In the genomic region with DNA sequence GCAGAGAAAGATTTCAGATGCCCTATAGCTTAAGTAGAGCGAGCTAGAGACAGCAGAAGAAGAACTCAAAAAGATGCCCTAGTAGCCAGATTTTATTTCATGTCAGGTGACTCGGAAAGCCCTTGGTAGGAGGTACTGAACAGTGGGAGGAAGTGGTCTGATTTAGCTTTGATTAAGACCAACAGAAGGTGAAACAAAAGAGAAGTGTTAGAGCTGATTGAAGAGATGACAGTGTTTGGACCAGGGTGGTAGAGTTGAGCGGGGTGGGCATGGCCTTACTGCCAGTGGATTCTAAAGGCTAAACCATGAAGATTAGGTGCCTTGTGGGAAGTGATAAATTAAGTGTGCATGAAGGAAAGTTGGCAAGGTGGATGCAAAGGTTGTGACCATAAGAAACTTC, we compare ENCODE assay signal across 21 mouse cellular contexts.
DNase-seq lines count a peak whose midpoint lies in the region; ATAC-seq lines count a peak whose summit lies in the region.
"Had no signal": no experiment of that assay in that cellular context is flagged by ENCODE, and none has a peak within 500 bp of the region (broad histone marks: within the 10 kb centered on the region; RNA-seq: fewer than 3 reads in every experiment).

No protein-coding gene starts in this region.

- H3K27me3 ChIP-seq in hindbrain, embryonic 16.5 days (replicated peaks; ENCODE audit: control insufficient read depth, insufficient read depth, low read length): no peaks in the 10 kb centered on the region
- no peaks in the 10 kb centered on the region for H3K27me3 ChIP-seq in forebrain, embryonic 13.5 days

- H3K27ac ChIP-seq in hindbrain, embryonic 16.5 days (ENCODE audit: low read depth, low read length): no peak overlapping the region
- no peak overlapping the region for H3K27ac ChIP-seq in forebrain, embryonic 13.5 days
- H3K27ac ChIP-seq: hindbrain, embryonic 10.5 days; limb, embryonic 10.5 days; stomach, postnatal 0 days had no signal

- H3K4me1 ChIP-seq in hindbrain, embryonic 16.5 days (ENCODE audit: control insufficient read depth, insufficient read depth, low read depth, low read length): peaks cover 10% of the 10 kb centered on the region
- peaks cover 16% of the 10 kb centered on the region for H3K4me1 ChIP-seq in forebrain, embryonic 13.5 days

- peak; percentile 35 to 44 for DNase-seq in spleen, postnatal 36 days (ENCODE audit: low spot score in 2 of 2)
- no peak for DNase-seq in spleen, postnatal 10 days (ENCODE audit: low spot score in 2 of 2)
- peak; percentile 31 for DNase-seq in T-cell, adult 2 months (ENCODE audit: low spot score)
- DNase-seq in cerebellum, postnatal 4 days (ENCODE audit: low spot score in 2 of 2): no peak
- DNase-seq: adrenal gland, postnatal 36 days; cerebellum, adult 18-20 months; cerebellum, postnatal 25 days; gastrocnemius, postnatal 14 days; kidney, adult 2 months; kidney, postnatal 10 days; liver, postnatal 0 days; lung, postnatal 14 days; thymus, postnatal 14 days had no signal

- H3K4me3 ChIP-seq in hindbrain, embryonic 16.5 days (ENCODE audit: low read length): no peak overlapping the region
- H3K4me3 ChIP-seq in forebrain, embryonic 13.5 days: no peak overlapping the region
- H3K4me3 ChIP-seq: hindbrain, embryonic 10.5 days; limb, embryonic 10.5 days had no signal

- no peak overlapping the region for H3K4me2 ChIP-seq in hindbrain, embryonic 16.5 days (ENCODE audit: low read length)
- no peak overlapping the region for H3K4me2 ChIP-seq in forebrain, embryonic 13.5 days

- H3K9me3 ChIP-seq in hindbrain, embryonic 16.5 days (ENCODE audit: control insufficient read depth, low read length): no peaks in the 10 kb centered on the region
- no peaks in the 10 kb centered on the region for H3K9me3 ChIP-seq in forebrain, embryonic 13.5 days (replicated peaks)
- H3K9me3 ChIP-seq: G1E; hindbrain, embryonic 10.5 days; limb, embryonic 10.5 days had no signal

- ATAC-seq in megakaryocyte, adult 5-6 weeks (ENCODE audit: poor library complexity, severe bottlenecking): peak; percentile 37; the same call in 1 of the 2 replicates
- no peak for ATAC-seq in hindbrain, embryonic 16.5 days
- no peak for ATAC-seq in forebrain, embryonic 13.5 days
- ATAC-seq: forebrain, embryonic 14.5 days; liver, postnatal 0 days had no signal

- 85% methylated on average over 3 of the region's 3 CpGs for WGBS in hindbrain, embryonic 16.5 days
- 83% methylated on average over 3 of the region's 3 CpGs for WGBS in forebrain, embryonic 13.5 days

- H3K9ac ChIP-seq in hindbrain, embryonic 16.5 days (ENCODE audit: low read depth, low read length): no peak overlapping the region
- H3K9ac ChIP-seq in forebrain, embryonic 13.5 days: no peak overlapping the region
- H3K9ac ChIP-seq: liver, postnatal 0 days had no signal

- H3K36me3 ChIP-seq in hindbrain, embryonic 16.5 days (ENCODE audit: control insufficient read depth, insufficient read depth, low read length): no peaks in the 10 kb centered on the region
- H3K36me3 ChIP-seq in forebrain, embryonic 13.5 days (ENCODE audit: poor library complexity, severe bottlenecking): no peaks in the 10 kb centered on the region
- H3K36me3 ChIP-seq: G1E; hindbrain, embryonic 10.5 days; limb, embryonic 10.5 days had no signal

Comparison
In these comparisons a context has a peak if more than half of its experiments do, and no peak if none do; other contexts are left out.
1. DNase-seq: peak in spleen, postnatal 36 days (2 of 2) and T-cell, adult 2 months (single experiment); none in spleen, postnatal 10 days (0 of 2) and cerebellum, postnatal 4 days (0 of 2).